Mouse (Mus musculus) T-cell, adult 66 days (primary cell): Measurements from ENCODE around the gene Duoxa1. TPM values are rescaled to one million over a fixed set of nuclear protein-coding genes. Genes with fewer than 3 reads are reported as not detected.

ENCODE experiments used
- total RNA-seq, 2 experiments: library from RNA; stranded (reverse); gene quantifications; 3 replicates in 1 of 2; 4 replicates in 1 of 2; pipeline ENCODE4 v1.2.4; 2023

The Duoxa1 gene
- not detected for total RNA-seq

GRCm38 (mm10) chr2:122313536-122313935 is at the start of gene Duoxa1:
Gene Duoxa1, minus strand, starts transcription at chr2:122313730.

GRCm38 (mm10) chr2:122315372-122315771 is 1.8 kb upstream of the Duoxa1 start, which contains the start of gene Duox1:
Gene Duox1, plus strand, starts transcription at chr2:122315672.

GRCm38 (mm10) chr2:122298596-122299490 is 14.7 kb downstream of the Duoxa1 start, which contains the start of gene Duoxa2:
Gene Duoxa2, plus strand, starts transcription at chr2:122298900.

GRCm38 (mm10) chr2:122298096-122298499 is 15.4 kb downstream of the Duoxa1 start, which contains the start of gene Duox2:
Gene Duox2, minus strand, starts transcription at chr2:122298449.

Other genes starting within 250 kb of the Duoxa1 start
- 10 to 100 TPM; 25.8 to 28.9 TPM for gene Spg11, start 195.3 kb downstream of the Duoxa1 start, total RNA-seq
- 1,000 to 10,000 TPM; 2,534 to 2,720 TPM for gene B2m, start 166.0 kb downstream of the Duoxa1 start, total RNA-seq
- 1 to 10 TPM; 1.3 to 1.7 TPM for gene Trim69, start 153.0 kb downstream of the Duoxa1 start, total RNA-seq
- not detected for gene Patl2, start 127.5 kb downstream of the Duoxa1 start, total RNA-seq
- not detected for gene Terb2, start 127.5 kb downstream of the Duoxa1 start, total RNA-seq
- gene Sord, start 79.0 kb downstream of the Duoxa1 start, total RNA-seq = 1 to 10 TPM; 3.3 to 4.0 TPM
- gene Duox2, start 15.3 kb downstream of the Duoxa1 start, total RNA-seq = not detected
- not detected for gene Duoxa2, start 14.8 kb downstream of the Duoxa1 start, total RNA-seq
- not detected for gene Duox1, start 1.9 kb upstream of the Duoxa1 start, total RNA-seq
- gene Shf, start 55.4 kb upstream of the Duoxa1 start, total RNA-seq = 1 to 10 TPM; 7.6 to 8.6 TPM
- 100 to 1,000 TPM; 135 to 138 TPM for gene Slc28a2, start 112.7 kb upstream of the Duoxa1 start, total RNA-seq
- gene Gm14085, start 171.2 kb upstream of the Duoxa1 start, total RNA-seq = 10 to 100 TPM; 49.8 to 50.8 TPM